Mouse (Mus musculus) spleen, adult 2 months (tissue): ENCODE measurements around the gene Rrnad1.

Experiments
- CTCF ChIP-seq: fragments of 200-500 bp; IDR thresholded peaks from 2 replicates; pipeline ENCODE4 v1.5.1; 2011; ENCODE audit warnings: mild to moderate bottlenecking, inconsistent platforms; ENCODE audit not compliant: insufficient read depth, insufficient read length, insufficient replicate concordance; ENCODE audit errors: extremely low read depth
- POLR2A ChIP-seq: fragments of 200-500 bp; IDR thresholded peaks from 2 replicates; pipeline ENCODE4 v1.6.1; 2011; ENCODE audit warnings: low read depth, low read length, inconsistent platforms

- TF ChIP-seq CTCF: no peak
- TF ChIP-seq POLR2A: peak; percentile 9; the same call in 1 of the 2 replicates
Measured at GRCm38 (mm10) chr3:87919336-87920108, 11.0 kb downstream of the Rrnad1 start, which contains the start of gene Mrpl24.
